Comparison of ENCODE assay signal across 8 mouse cellular contexts in genomic region chr17:5492746-5493160, GRCm38 (mm10). TPM values are rescaled to one million over a fixed set of nuclear protein-coding genes. Genes with fewer than 3 reads are reported as not detected.
DNase-seq lines count a peak whose midpoint lies in the region; ATAC-seq and TF ChIP-seq lines count a peak whose summit lies in the region.

No protein-coding gene starts in this region.

- H3K9ac ChIP-seq in embryonic facial prominence, embryonic 12.5 days: peak overlapping the region; percentile 61
- peak overlapping the region; percentile 49 for H3K9ac ChIP-seq in intestine, postnatal 0 days (ENCODE audit: low read depth, low read length)
- peak overlapping the region; percentile 74 for H3K9ac ChIP-seq in midbrain, embryonic 14.5 days (replicated peaks; ENCODE audit: low read length)

- peak overlapping the region; percentile 99 for H3K4me2 ChIP-seq in embryonic facial prominence, embryonic 12.5 days (replicated peaks)
- H3K4me2 ChIP-seq in intestine, postnatal 0 days (replicated peaks; ENCODE audit: low read depth): peak overlapping the region; percentile 99
- peak overlapping the region; percentile 76 for H3K4me2 ChIP-seq in midbrain, embryonic 14.5 days (ENCODE audit: low read length)

- ATAC-seq in erythroblast, adult 5-6 weeks (replicated peaks; ENCODE audit: low FRiP score, poor library complexity, severe bottlenecking): no peak
- ATAC-seq in embryonic facial prominence, embryonic 12.5 days (ENCODE audit: insufficient number of reproducible peaks, insufficient read depth, low FRiP score, low TSS enrichment): peak; percentile 42
- peak; percentile 42 for ATAC-seq in intestine, postnatal 0 days
- peak; percentile 67 for ATAC-seq in midbrain, embryonic 14.5 days (ENCODE audit: low FRiP score, low TSS enrichment)

- 1% methylated on average over 48 of the region's 48 CpGs for WGBS in embryonic facial prominence, embryonic 12.5 days
- WGBS in intestine, postnatal 0 days: under 1% methylated on average over 48 of the region's 48 CpGs
- 0% methylated on average over 48 of the region's 48 CpGs for WGBS in midbrain, embryonic 14.5 days

- DNase-seq in midbrain, embryonic 14.5 days: peak; percentile 78
- DNase-seq in frontal cortex, postnatal 25 days (ENCODE audit: low spot score in 2 of 2): no peak
- no peak for DNase-seq in layer of hippocampus, adult 9-10 months (ENCODE audit: low spot score)

- TF ChIP-seq CTCF in C2C12 (IDR thresholded peaks at IDR 0.05; ENCODE audit: control insufficient read depth, insufficient read depth, insufficient read length): no peak
- no peak for TF ChIP-seq CTCF in intestine, postnatal 0 days (IDR thresholded peaks at IDR 0.05; ENCODE audit: low read depth)

- H3K4me3 ChIP-seq in erythroblast, embryonic 14.5 days (replicated peaks): peak overlapping the region; percentile 93
- peak overlapping the region; percentile 6 for H3K4me3 ChIP-seq in C2C12 (ENCODE audit: insufficient read depth, poor library complexity, severe bottlenecking)
- H3K4me3 ChIP-seq in embryonic facial prominence, embryonic 12.5 days: peak overlapping the region; percentile 67
- peak overlapping the region; percentile 67 for H3K4me3 ChIP-seq in intestine, postnatal 0 days (ENCODE audit: low read depth, low read length)
- H3K4me3 ChIP-seq in midbrain, embryonic 14.5 days (replicated peaks; ENCODE audit: low read depth, low read length): peak overlapping the region; percentile 64

- H3K79me2 ChIP-seq in C2C12 (ENCODE audit: control insufficient read depth, insufficient read depth): no peaks in the 10 kb centered on the region

- peak overlapping the region; percentile 90; the same call in 1 of the 2 replicates for H3K27ac ChIP-seq in embryonic facial prominence, embryonic 12.5 days
- peak overlapping the region; percentile 67; the same call in 1 of the 2 replicates for H3K27ac ChIP-seq in intestine, postnatal 0 days (ENCODE audit: low read depth, low read length)
- H3K27ac ChIP-seq in midbrain, embryonic 14.5 days (replicated peaks; ENCODE audit: low read depth, low read length): peak overlapping the region; percentile 89

- peak overlapping the region; percentile 67 for H3ac ChIP-seq in C2C12 (ENCODE audit: control insufficient read depth, insufficient read length, low read depth)

- H3K9me3 ChIP-seq in erythroblast, embryonic 14.5 days (ENCODE audit: control insufficient read depth, low read length): no peaks in the 10 kb centered on the region
- no peaks in the 10 kb centered on the region for H3K9me3 ChIP-seq in embryonic facial prominence, embryonic 12.5 days
- H3K9me3 ChIP-seq in intestine, postnatal 0 days (ENCODE audit: control insufficient read depth): no peaks in the 10 kb centered on the region
- H3K9me3 ChIP-seq in midbrain, embryonic 14.5 days (ENCODE audit: control insufficient read depth, low read length): no peaks in the 10 kb centered on the region

- peaks cover 33% of the 10 kb centered on the region for H3K36me3 ChIP-seq in erythroblast, embryonic 14.5 days (ENCODE audit: control insufficient read depth)
- H3K36me3 ChIP-seq in C2C12 (ENCODE audit: control insufficient read depth, insufficient read depth): no peaks in the 10 kb centered on the region
- H3K36me3 ChIP-seq in embryonic facial prominence, embryonic 12.5 days: no peaks in the 10 kb centered on the region
- no peaks in the 10 kb centered on the region for H3K36me3 ChIP-seq in intestine, postnatal 0 days (ENCODE audit: control insufficient read depth, insufficient read depth)
- H3K36me3 ChIP-seq in midbrain, embryonic 14.5 days (ENCODE audit: control insufficient read depth, insufficient read depth, low read length): no peaks in the 10 kb centered on the region

- H3K27me3 ChIP-seq in erythroblast, embryonic 14.5 days (ENCODE audit: control insufficient read depth): no peaks in the 10 kb centered on the region
- H3K27me3 ChIP-seq in C2C12 (ENCODE audit: control insufficient read depth, insufficient read depth, insufficient read length): peaks cover 66% of the 10 kb centered on the region
- peaks cover 21% of the 10 kb centered on the region for H3K27me3 ChIP-seq in embryonic facial prominence, embryonic 12.5 days
- H3K27me3 ChIP-seq in intestine, postnatal 0 days (replicated peaks; ENCODE audit: control insufficient read depth, insufficient read depth, low read length): no peaks in the 10 kb centered on the region
- 0 out of 2 replicates have a peak, but pooled peaks cover 4% of the 10 kb centered on the region for H3K27me3 ChIP-seq in midbrain, embryonic 14.5 days (ENCODE audit: control insufficient read depth, insufficient read depth, low read length)

- H3K4me1 ChIP-seq in erythroblast, embryonic 14.5 days (ENCODE audit: control insufficient read depth): peaks cover 64% of the 10 kb centered on the region
- 0 out of 2 replicates have a peak, but pooled peaks cover 10% of the 10 kb centered on the region for H3K4me1 ChIP-seq in embryonic facial prominence, embryonic 12.5 days
- 0 out of 2 replicates have a peak, but pooled peaks cover 3% of the 10 kb centered on the region for H3K4me1 ChIP-seq in intestine, postnatal 0 days (replicated peaks; ENCODE audit: control insufficient read depth, insufficient read depth, low read length)
- H3K4me1 ChIP-seq in midbrain, embryonic 14.5 days (ENCODE audit: control insufficient read depth, insufficient read depth, low read length): peaks cover 25% of the 10 kb centered on the region

- H3K79me3 ChIP-seq in C2C12 (ENCODE audit: low read depth): no peaks in the 10 kb centered on the region

TF ChIP-seq in C2C12, 6 proteins besides CTCF, POLR2A, EP300 and RAD21:
- no peak for TF ChIP-seq USF1 (IDR thresholded peaks at IDR 0.05; ENCODE audit: low read depth)
- TF ChIP-seq MAX (IDR thresholded peaks at IDR 0.05): no peak
- TF ChIP-seq FOSL1 (IDR thresholded peaks at IDR 0.05; ENCODE audit: insufficient read depth, low read length, poor library complexity, severe bottlenecking): no peak
- no peak for TF ChIP-seq MYOG (IDR thresholded peaks at IDR 0.05; ENCODE audit: control insufficient read depth, extremely low read depth, insufficient read length)

RNA-seq across cellular contexts. Expression of gene Zdhhc14, which starts 0.4 kb away (rescaled TPM):
- polyA plus RNA-seq in erythroblast, embryonic 14.5 days (2012): 6.5 and 6.7 TPM in 2 replicates
- 45.3 and 71.3 TPM in 2 replicates for total RNA-seq in erythroblast, adult 5-6 weeks (2015; ENCODE audit: low replicate concordance)
- 51.8 and 56.7 TPM in 2 replicates for total RNA-seq in erythroblast, adult 5-6 weeks (2017; ENCODE audit: low replicate concordance)
- polyA plus RNA-seq in C2C12 (2012; fragmentation: generic; extraction: Trizol): 0.01 TPM
- polyA plus RNA-seq in embryonic facial prominence, embryonic 12.5 days (2016; fragmentation: Nextera tagmentation; extraction: Ambion mirVana): 3.8 and 4.0 TPM in 2 replicates
- 1.3 and 1.4 TPM in 2 replicates for polyA plus RNA-seq in intestine, postnatal 0 days (2015; fragmentation: Nextera tagmentation; extraction: Ambion mirVana)
- 9.2 and 10.7 TPM in 2 replicates for polyA plus RNA-seq in midbrain, embryonic 14.5 days (2014; fragmentation: Nextera tagmentation; extraction: Ambion mirVana)

RNA-seq across cellular contexts. Expression of gene Tmem242, which starts 52.7 kb away (rescaled TPM):
- polyA plus RNA-seq in erythroblast, embryonic 14.5 days (2012): 1.8 and 2.8 TPM in 2 replicates
- 3.5 and 6.7 TPM in 2 replicates for total RNA-seq in erythroblast, adult 5-6 weeks (2015; ENCODE audit: low replicate concordance)
- total RNA-seq in erythroblast, adult 5-6 weeks (2017; ENCODE audit: low replicate concordance): 7.6 and 14.5 TPM in 2 replicates
- 67.8 TPM for polyA plus RNA-seq in C2C12 (2012; fragmentation: generic; extraction: Trizol)
- polyA plus RNA-seq in embryonic facial prominence, embryonic 12.5 days (2016; fragmentation: Nextera tagmentation; extraction: Ambion mirVana): 131 and 147 TPM in 2 replicates
- 90.3 and 90.7 TPM in 2 replicates for polyA plus RNA-seq in intestine, postnatal 0 days (2015; fragmentation: Nextera tagmentation; extraction: Ambion mirVana)
- polyA plus RNA-seq in midbrain, embryonic 14.5 days (2014; fragmentation: Nextera tagmentation; extraction: Ambion mirVana): 110 and 121 TPM in 2 replicates

Comparison
In these comparisons a context has a peak if more than half of its experiments do, and no peak if none do; other contexts are left out.
1. H3K4me3 ChIP-seq: peak in every context shown above with its lines; median percentile 93 in erythroblast, embryonic 14.5 days; 67 in embryonic facial prominence, embryonic 12.5 days; 67 in intestine, postnatal 0 days; 64 in midbrain, embryonic 14.5 days; 6 in C2C12.
2. RNA of gene Tmem242, which starts 52.7 kb away (polyA plus RNA-seq): 131 to 147 TPM in embryonic facial prominence, embryonic 12.5 days, 110 to 121 TPM in midbrain, embryonic 14.5 days, 90.3 to 90.7 TPM in intestine, postnatal 0 days and 67.8 TPM in C2C12 (single experiment); 1.8 to 2.8 TPM in erythroblast, embryonic 14.5 days; every median in the first group is over 10 times any median in the second.
3. Peak in every context shown above with its lines, with median percentiles within 50 percentile points of each other: H3K27ac ChIP-seq, H3K4me2 ChIP-seq and H3K9ac ChIP-seq.